ENCODE assay signal across 8 mouse cellular contexts in the genomic region with DNA sequence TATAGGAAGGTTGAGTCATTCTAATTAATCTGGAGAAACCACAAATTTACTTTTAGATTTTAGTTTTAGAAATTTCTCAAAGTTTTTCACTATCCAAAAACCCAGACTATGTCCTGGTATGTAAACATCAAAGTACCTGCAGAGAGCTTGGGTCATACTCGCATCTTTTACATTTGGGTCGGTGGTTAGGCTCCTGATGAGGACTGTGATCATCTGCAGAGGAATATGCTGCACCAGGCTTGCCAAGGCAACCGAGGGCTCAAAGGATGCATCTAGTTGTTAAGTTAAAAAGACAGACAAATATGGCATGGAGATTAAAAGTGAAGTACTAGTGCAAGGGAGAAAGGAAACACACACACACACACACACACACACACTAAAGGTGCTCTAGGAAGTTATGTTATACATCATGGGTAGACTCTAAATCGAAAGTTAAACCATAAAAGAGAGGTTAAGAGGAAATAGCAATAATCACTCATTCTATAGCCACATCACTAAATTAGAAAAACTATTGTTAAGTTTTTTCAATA. TPM values are rescaled to one million over a fixed set of nuclear protein-coding genes. Genes with fewer than 3 reads are reported as not detected.
DNase-seq lines count a peak whose midpoint lies in the region; ATAC-seq lines count a peak whose summit lies in the region.

No protein-coding gene starts in this region.

- intact Hi-C loops in left cerebral cortex, postnatal 25 days (cut with DNase I): loop anchor here (5.0 kb wide), 1 partner anchor 1730 kb away; no protein-coding TSS in a partner anchor

- H3K4me1 ChIP-seq in heart, embryonic 13.5 days: peaks cover 43% of the 10 kb centered on the region
- H3K4me1 ChIP-seq in forebrain, embryonic 10.5 days: peaks cover 30% of the 10 kb centered on the region
- H3K4me1 ChIP-seq in liver, embryonic 13.5 days (replicated peaks): peaks cover 49% of the 10 kb centered on the region

- H3K27ac ChIP-seq in heart, embryonic 13.5 days (replicated peaks): no peak overlapping the region
- no peak overlapping the region for H3K27ac ChIP-seq in forebrain, embryonic 10.5 days
- no peak overlapping the region for H3K27ac ChIP-seq in liver, embryonic 13.5 days

- peak overlapping the region; percentile 20; the same call in 1 of the 2 replicates for H3K9ac ChIP-seq in heart, embryonic 13.5 days
- H3K9ac ChIP-seq in liver, embryonic 13.5 days: peak overlapping the region; percentile 63; the same call in 1 of the 2 replicates

- H3K36me3 ChIP-seq in heart, embryonic 13.5 days: peaks cover 42% of the 10 kb centered on the region
- H3K36me3 ChIP-seq in forebrain, embryonic 10.5 days (replicated peaks): peaks cover 38% of the 10 kb centered on the region
- peaks cover 36% of the 10 kb centered on the region for H3K36me3 ChIP-seq in liver, embryonic 13.5 days

- no peak for ATAC-seq in heart, embryonic 13.5 days (ENCODE audit: extremely low read depth, insufficient number of reproducible peaks, low FRiP score, low TSS enrichment)
- no peak for ATAC-seq in liver, embryonic 13.5 days (ENCODE audit: low read depth)

- no peaks in the 10 kb centered on the region for H3K27me3 ChIP-seq in heart, embryonic 13.5 days (replicated peaks)
- no peaks in the 10 kb centered on the region for H3K27me3 ChIP-seq in forebrain, embryonic 10.5 days (ENCODE audit: poor library complexity, severe bottlenecking)
- H3K27me3 ChIP-seq in liver, embryonic 13.5 days: no peaks in the 10 kb centered on the region

- DNase-seq in heart, adult 18-20 months: no peak
- DNase-seq in A20 (ENCODE audit: low read depth, low spot score): peak; percentile 35
- no peak for DNase-seq in forebrain, embryonic 10.5 days (ENCODE audit: extremely low spot score, low spot score)
- DNase-seq in liver, embryonic 13.5 days: no peak
- DNase-seq in right cerebral cortex, adult 18-20 months: no peak
- DNase-seq in left cerebral cortex, postnatal 25 days (ENCODE audit: low spot score in 2 of 2): no peak
- no peak for DNase-seq in adrenal gland, postnatal 25 days

- peak overlapping the region; percentile 99 for H3K4me2 ChIP-seq in heart, embryonic 13.5 days
- peak overlapping the region; percentile 94 for H3K4me2 ChIP-seq in liver, embryonic 13.5 days

- WGBS in heart, embryonic 13.5 days: 67% methylated on average over 4 of the region's 4 CpGs
- WGBS in forebrain, embryonic 10.5 days: 96% methylated on average over 4 of the region's 4 CpGs
- WGBS in liver, embryonic 13.5 days (ENCODE audit: insufficient replicate concordance): 55% methylated on average over 4 of the region's 4 CpGs

- peak overlapping the region; percentile 97 for H3K4me3 ChIP-seq in heart, embryonic 13.5 days
- peak overlapping the region; percentile 96 for H3K4me3 ChIP-seq in forebrain, embryonic 10.5 days
- peak overlapping the region; percentile 99 for H3K4me3 ChIP-seq in liver, embryonic 13.5 days (replicated peaks)

- no peaks in the 10 kb centered on the region for H3K9me3 ChIP-seq in heart, embryonic 13.5 days
- no peaks in the 10 kb centered on the region for H3K9me3 ChIP-seq in forebrain, embryonic 10.5 days
- no peaks in the 10 kb centered on the region for H3K9me3 ChIP-seq in liver, embryonic 13.5 days (replicated peaks)

RNA-seq across cellular contexts. Expression of a gene that starts 2.6 kb away (rescaled TPM):
- polyA plus RNA-seq in heart, embryonic 13.5 days (2015; fragmentation: Nextera tagmentation; extraction: Ambion mirVana): 13.3 and 13.7 TPM in 2 replicates
- 10 to 100 TPM; 18.9 to 19.5 TPM for total RNA-seq in heart, adult 18-20 months (2021)
- polyA plus RNA-seq in forebrain, embryonic 10.5 days (2016; fragmentation: Nextera tagmentation; extraction: Ambion mirVana): 23.8 and 24.0 TPM in 2 replicates
- polyA plus RNA-seq in liver, embryonic 13.5 days (2015; fragmentation: Nextera tagmentation; extraction: Ambion mirVana): 10.2 and 12.7 TPM in 2 replicates
- total RNA-seq in left cerebral cortex, postnatal 25 days (2021): 10 to 100 TPM; 22.7 to 22.8 TPM
- 22.5 and 24.7 TPM in 2 replicates for total RNA-seq in adrenal gland, postnatal 25 days (2021)
